8 mouse cellular contexts compared by ENCODE assay signal in the genomic region with DNA sequence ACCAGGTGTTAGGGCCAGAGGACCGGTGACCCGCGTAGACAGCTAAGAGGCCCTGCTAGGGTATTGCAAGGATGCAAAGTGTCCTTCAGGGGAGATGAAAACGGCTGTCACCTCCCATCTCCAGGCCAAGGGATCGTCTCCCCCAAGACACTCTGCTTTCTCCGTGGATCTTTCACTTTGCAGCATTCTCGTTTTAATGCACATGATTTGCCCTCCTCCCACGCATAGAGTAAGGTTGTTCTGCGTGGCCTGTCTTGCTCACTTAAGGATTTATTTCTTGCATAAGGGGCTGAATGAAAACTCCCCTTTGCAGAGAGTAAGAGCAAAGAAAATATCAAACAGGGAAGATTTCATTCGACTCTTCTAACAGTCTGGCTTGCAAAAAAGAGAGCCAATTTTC. TPM values are rescaled to one million over a fixed set of nuclear protein-coding genes. Genes with fewer than 3 reads are reported as not detected.
A peak's percentile ranks its signal among the peaks of the same experiment; 100 is the strongest.
DNase-seq lines count a peak whose midpoint lies in the region; ATAC-seq and TF ChIP-seq lines count a peak whose summit lies in the region.

No protein-coding gene starts in this region.

- H3K36me3 ChIP-seq in kidney, postnatal 0 days (ENCODE audit: insufficient read depth, low read length), result no peaks in the 10 kb centered on the region
- no peaks in the 10 kb centered on the region for H3K36me3 ChIP-seq in forebrain, embryonic 12.5 days (replicated peaks)
- H3K36me3 ChIP-seq in limb, embryonic 14.5 days (ENCODE audit: control insufficient read depth, insufficient read depth, low read length), result no peaks in the 10 kb centered on the region
- H3K36me3 ChIP-seq in small intestine, adult 2 months (ENCODE audit: control insufficient read depth, insufficient read depth, low read length), result no peaks in the 10 kb centered on the region

- H3K4me3 ChIP-seq in kidney, postnatal 0 days (replicated peaks; ENCODE audit: low read depth, low read length), result peak overlapping the region; percentile 74
- H3K4me3 ChIP-seq in forebrain, embryonic 12.5 days (replicated peaks), result peak overlapping the region; percentile 54
- H3K4me3 ChIP-seq in limb, embryonic 14.5 days (replicated peaks; ENCODE audit: low read length), result peak overlapping the region; percentile 54
- peak overlapping the region; percentile 77 for H3K4me3 ChIP-seq in small intestine, adult 2 months (ENCODE audit: low read depth, low read length)

- no peak overlapping the region for H3K9ac ChIP-seq in kidney, postnatal 0 days (ENCODE audit: low read depth, low read length)
- H3K9ac ChIP-seq in forebrain, embryonic 12.5 days, result no peak overlapping the region
- H3K9ac ChIP-seq in limb, embryonic 14.5 days (ENCODE audit: low read depth, low read length, severe bottlenecking), result 0 out of 2 replicates have a peak overlapping the region, but pooled peaks have one; percentile 13

- no peak overlapping the region for H3K27ac ChIP-seq in kidney, postnatal 0 days
- H3K27ac ChIP-seq in forebrain, embryonic 12.5 days, result no peak overlapping the region
- no peak overlapping the region for H3K27ac ChIP-seq in limb, embryonic 14.5 days (replicated peaks; ENCODE audit: low read depth, low read length)
- peak overlapping the region; percentile 65 for H3K27ac ChIP-seq in small intestine, adult 2 months (ENCODE audit: insufficient read depth, low read depth, low read length)

- H3K9me3 ChIP-seq in kidney, postnatal 0 days (replicated peaks; ENCODE audit: low read length), result no peaks in the 10 kb centered on the region
- H3K9me3 ChIP-seq in forebrain, embryonic 12.5 days, result no peaks in the 10 kb centered on the region
- H3K9me3 ChIP-seq in limb, embryonic 14.5 days (ENCODE audit: control insufficient read depth, low read length), result no peaks in the 10 kb centered on the region

- TF ChIP-seq POLR2A in limb, embryonic 14.5 days (IDR thresholded peaks at IDR 0.05; ENCODE audit: borderline replicate concordance, extremely low read depth, insufficient read depth, insufficient read length), result no peak
- no peak for TF ChIP-seq POLR2A in small intestine, adult 2 months (IDR thresholded peaks at IDR 0.05; ENCODE audit: low read depth, low read length)

- peak overlapping the region; percentile 98 for H3K4me2 ChIP-seq in kidney, postnatal 0 days (ENCODE audit: low read length)
- peak overlapping the region; percentile 100 for H3K4me2 ChIP-seq in forebrain, embryonic 12.5 days
- H3K4me2 ChIP-seq in limb, embryonic 14.5 days (replicated peaks; ENCODE audit: low read depth, low read length, severe bottlenecking), result peak overlapping the region; percentile 97

- peaks cover 4% of the 10 kb centered on the region; the same call in 1 of the 2 replicates for H3K27me3 ChIP-seq in kidney, postnatal 0 days (ENCODE audit: insufficient read depth, low read length)
- H3K27me3 ChIP-seq in forebrain, embryonic 12.5 days, result peaks cover 65% of the 10 kb centered on the region
- peaks cover 55% of the 10 kb centered on the region for H3K27me3 ChIP-seq in limb, embryonic 14.5 days (ENCODE audit: control insufficient read depth, insufficient read depth, low read length)
- peaks cover 2% of the 10 kb centered on the region; the same call in 1 of the 2 replicates for H3K27me3 ChIP-seq in small intestine, adult 2 months (ENCODE audit: control insufficient read depth, insufficient read depth, low read length)

- WGBS in kidney, postnatal 0 days, result 8% methylated on average over 10 of the region's 10 CpGs
- 7% methylated on average over 10 of the region's 10 CpGs for WGBS in forebrain, embryonic 12.5 days
- WGBS in limb, embryonic 14.5 days, result 5% methylated on average over 10 of the region's 10 CpGs
- WGBS in small intestine, adult 2 months, result 13% methylated on average over 10 of the region's 10 CpGs

- no peak for TF ChIP-seq CTCF in kidney, postnatal 0 days (IDR thresholded peaks at IDR 0.05; ENCODE audit: low read depth)
- TF ChIP-seq CTCF in small intestine, adult 2 months (IDR thresholded peaks at IDR 0.05; ENCODE audit: extremely low read depth, insufficient read length, insufficient replicate concordance, low read depth, low read length), result no peak

- peaks cover 17% of the 10 kb centered on the region; the same call in 1 of the 2 replicates for H3K4me1 ChIP-seq in kidney, postnatal 0 days (replicated peaks; ENCODE audit: insufficient read depth, low read length)
- H3K4me1 ChIP-seq in forebrain, embryonic 12.5 days, result peaks cover 51% of the 10 kb centered on the region
- H3K4me1 ChIP-seq in limb, embryonic 14.5 days (ENCODE audit: control insufficient read depth, insufficient read depth, low read length), result peaks cover 24% of the 10 kb centered on the region; the same call in 1 of the 2 replicates
- H3K4me1 ChIP-seq in small intestine, adult 2 months (ENCODE audit: control insufficient read depth, insufficient read depth, insufficient read length, low read length), result peaks cover 1% of the 10 kb centered on the region

- ATAC-seq in kidney, postnatal 0 days (replicated peaks; ENCODE audit: low FRiP score, low read depth), result no peak
- no peak for ATAC-seq in forebrain, embryonic 12.5 days (ENCODE audit: low FRiP score)
- ATAC-seq in limb, embryonic 14.5 days (ENCODE audit: low FRiP score, low read depth), result no peak
- no peak for ATAC-seq in cerebellum, adult (ENCODE audit: insufficient number of reproducible peaks, low FRiP score, low TSS enrichment)

- DNase-seq in kidney, postnatal 0 days (ENCODE audit: low spot score), result no peak
- no peak for DNase-seq in kidney, postnatal 36 days
- no peak for DNase-seq in limb, embryonic 14.5 days (ENCODE audit: low spot score)
- DNase-seq in layer of hippocampus, adult 11-12 months (ENCODE audit: low spot score), result no peak
- DNase-seq in thymus, postnatal 14 days, result no peak

RNA-seq across cellular contexts. Expression of a gene that starts 0.6 kb away (rescaled TPM):
- 6.2 and 6.7 TPM in 2 replicates for polyA plus RNA-seq in kidney, postnatal 0 days (2015; fragmentation: Nextera tagmentation; extraction: Ambion mirVana)
- 2.8 and 3.1 TPM in 2 replicates for polyA plus RNA-seq in forebrain, embryonic 12.5 days (2016; fragmentation: Nextera tagmentation; extraction: Ambion mirVana)
- polyA plus RNA-seq in limb, embryonic 14.5 days (2012; rRNA removed), result 7.4 and 9.2 TPM in 2 replicates
- polyA plus RNA-seq in limb, embryonic 14.5 days (2014; fragmentation: Nextera tagmentation; extraction: Ambion mirVana), result 5.2 and 5.5 TPM in 2 replicates
- polyA plus RNA-seq in small intestine, adult 2 months (2012; rRNA removed), result 46.4 and 120 TPM in 2 replicates
